Mouse (Mus musculus): ENCODE results near the gene Dnmt3a. TPM values are rescaled to one million over a fixed set of nuclear protein-coding genes. Genes with fewer than 3 reads are reported as not detected.

The Dnmt3a gene
- total RNA-seq, 2 experiments from 2014 or later: 99.8 to 116 TPM

- Histone ChIP-seq H3K4me3 (no peak overlapping the region), H3K27ac (no peak overlapping the region)
- no peak for DNase-seq (ENCODE audit: extremely low spot score in 1 of 2, low spot score in 2 of 2)
- intact Hi-C loops (cut with DNase I): no loop called here
- no peak for TF ChIP-seq CTCF (IDR thresholded peaks at IDR 0.05)
Measured at GRCm38 (mm10) chr12:3942026-3942425, 136.2 kb downstream of the Dnmt3a start.

GRCm38 (mm10) chr12:3944454-3945073 is 138.8 kb downstream of the Dnmt3a start:
- DNase-seq (ENCODE audit: extremely low spot score in 1 of 2, low spot score in 2 of 2): no peak
- intact Hi-C loops (cut with DNase I): no loop called here
- no peak for TF ChIP-seq CTCF (IDR thresholded peaks at IDR 0.05)
- Histone ChIP-seq H3K27ac (no peak overlapping the region), H3K4me3 (no peak overlapping the region)

- DNase-seq (ENCODE audit: extremely low spot score in 1 of 2, low spot score in 2 of 2): no peak
- intact Hi-C loops (cut with DNase I): no loop called here
- Histone ChIP-seq H3K4me3 (no peak overlapping the region), H3K27ac (no peak overlapping the region)
- TF ChIP-seq CTCF (IDR thresholded peaks at IDR 0.05): no peak
Measured at GRCm38 (mm10) chr12:3947503-3947902, 141.7 kb downstream of the Dnmt3a start.

GRCm38 (mm10) chr12:3954651-3955050 is 148.8 kb downstream of the Dnmt3a start, which contains the start of gene Pomc:
Pomc (plus strand) TSS chr12:3954951.
- DNase-seq (ENCODE audit: extremely low spot score in 1 of 2, low spot score in 2 of 2): no peak
- H3K27ac ChIP-seq: no peak within 1 kb of the TSS
- no peak for TF ChIP-seq CTCF (IDR thresholded peaks at IDR 0.05)
- no peak within 1 kb of the TSS for H3K4me3 ChIP-seq
- intact Hi-C loops (cut with DNase I): no loop called here

- no peak for TF ChIP-seq CTCF (IDR thresholded peaks at IDR 0.05)
- no peak overlapping the region for H3K4me3 ChIP-seq
- no peak overlapping the region for H3K27ac ChIP-seq
- DNase-seq (ENCODE audit: extremely low spot score in 1 of 2, low spot score in 2 of 2): no peak
- intact Hi-C loops (cut with DNase I): no loop called here
Measured at GRCm38 (mm10) chr12:3955371-3955770, 149.6 kb downstream of the Dnmt3a start.

- intact Hi-C loops (cut with DNase I): no loop called here
- no peak for DNase-seq (ENCODE audit: extremely low spot score in 1 of 2, low spot score in 2 of 2)
- no peak overlapping the region for H3K4me3 ChIP-seq
- no peak overlapping the region for H3K27ac ChIP-seq
- TF ChIP-seq CTCF (IDR thresholded peaks at IDR 0.05): peak; percentile 60
Measured at GRCm38 (mm10) chr12:3956351-3956750, 150.5 kb downstream of the Dnmt3a start.

GRCm38 (mm10) chr12:3959791-3960543 is 154.2 kb downstream of the Dnmt3a start:
- DNase-seq (ENCODE audit: extremely low spot score in 1 of 2, low spot score in 2 of 2): peak; percentile 84 to 87
- H3K27ac ChIP-seq: peak overlapping the region; percentile 86
- H3K4me3 ChIP-seq: peak overlapping the region; percentile 63
- intact Hi-C loops (cut with DNase I): no loop called here
- TF ChIP-seq CTCF (IDR thresholded peaks at IDR 0.05): no peak

GRCm38 (mm10) chr12:3960553-3960952 is 154.7 kb downstream of the Dnmt3a start:
- TF ChIP-seq CTCF (IDR thresholded peaks at IDR 0.05): no peak; the same call in 1 of the 2 replicates
- intact Hi-C loops (cut with DNase I): no loop called here

More at GRCm38 (mm10) chr12:3960553-3960952, 154.7 kb downstream of the Dnmt3a start:
- H3K4me3 ChIP-seq: peak overlapping the region; percentile 63
- no peak for DNase-seq (ENCODE audit: extremely low spot score in 1 of 2, low spot score in 2 of 2)
- peak overlapping the region; percentile 86 for H3K27ac ChIP-seq

Other genes with a start within 250 kb of the Dnmt3a start
- 100 to 1,000 TPM; 106 to 115 TPM for gene Dtnb, start 233.6 kb upstream of the Dnmt3a start, total RNA-seq (2021)
- gene Pomc, start 148.9 kb downstream of the Dnmt3a start, total RNA-seq (2021): 1 to 10 TPM; 1.6 to 2.8 TPM
- gene Efr3b, start 232.9 kb downstream of the Dnmt3a start, total RNA-seq (2021): 100 to 1,000 TPM; 104 to 114 TPM

Data from left cerebral cortex, adult 2 months (tissue).